Mouse (Mus musculus) lung, adult 2 months (tissue): Measurements from ENCODE around the gene Kcnq5.

Source experiments
- CTCF ChIP-seq: fragments of 200-500 bp; IDR thresholded peaks from 2 replicates; pipeline ENCODE4 v1.5.1; 2011; ENCODE audit warnings: mild to moderate bottlenecking, low read length, control low read depth; ENCODE audit not compliant: insufficient read depth
- POLR2A ChIP-seq: fragments of 200-500 bp; IDR thresholded peaks from 2 replicates; pipeline ENCODE4 v1.6.1; 2011; ENCODE audit warnings: low read depth, mild to moderate bottlenecking, control low read depth, low read length, borderline replicate concordance; ENCODE audit errors: extremely low read depth

- TF ChIP-seq CTCF = no peak
- TF ChIP-seq POLR2A = no peak
Observed at GRCm38 (mm10) chr1:21729131-21729530, 232.6 kb downstream of the Kcnq5 start.
